Mouse (Mus musculus): ENCODE measurements around the gene Trip10.
A peak's percentile ranks its signal among the peaks of the same experiment; 100 is the strongest.
"Not testable (repeated sequence)": the region's sequence is repeated elsewhere in the genome, so short reads cannot be mapped to it uniquely, and the experiment has no call there.

Trip10 gene

GRCm38 (mm10) chr17:57264164-57264563 lies 14.9 kb downstream of the Trip10 start:
- DNase-seq (ENCODE audit: low spot score): no peak

GRCm38 (mm10) chr17:57264972-57265945 lies 16.0 kb downstream of the Trip10 start:
- DNase-seq (ENCODE audit: low spot score): peak; percentile 73

GRCm38 (mm10) chr17:57267556-57268126 lies 18.4 kb downstream of the Trip10 start:
- no peak for DNase-seq (ENCODE audit: low spot score)

GRCm38 (mm10) chr17:57271301-57271700 lies 22.0 kb downstream of the Trip10 start:
- DNase-seq (ENCODE audit: low spot score): no peak

- no peak for DNase-seq (ENCODE audit: low spot score)
Observed at GRCm38 (mm10) chr17:57273846-57274245, 24.6 kb downstream of the Trip10 start.

GRCm38 (mm10) chr17:57274686-57275085 lies 25.4 kb downstream of the Trip10 start:
- no peak for DNase-seq (ENCODE audit: low spot score)

- DNase-seq (ENCODE audit: low spot score): peak; percentile 92
Observed at GRCm38 (mm10) chr17:57275111-57275996, 26.1 kb downstream of the Trip10 start.

- DNase-seq (ENCODE audit: low spot score): no peak
Observed at GRCm38 (mm10) chr17:57275997-57276351, 26.7 kb downstream of the Trip10 start.

- peak; percentile 69 for DNase-seq (ENCODE audit: low spot score)
Observed at GRCm38 (mm10) chr17:57276634-57277121, 27.4 kb downstream of the Trip10 start.

GRCm38 (mm10) chr17:57277598-57278261 lies 28.5 kb downstream of the Trip10 start:
- not testable (repeated sequence) for DNase-seq (ENCODE audit: low spot score)

GRCm38 (mm10) chr17:57278537-57278936 lies 29.3 kb downstream of the Trip10 start:
- DNase-seq (ENCODE audit: low spot score): no peak

GRCm38 (mm10) chr17:57278943-57279590 lies 29.8 kb downstream of the Trip10 start, which contains the start of gene Vav1:
TSS of gene Vav1 (plus strand) at chr17:57279100.
- DNase-seq (ENCODE audit: low spot score): no peak

GRCm38 (mm10) chr17:57279591-57280224 lies 30.5 kb downstream of the Trip10 start:
- no peak for DNase-seq (ENCODE audit: low spot score)

- no peak for DNase-seq (ENCODE audit: low spot score)
Observed at GRCm38 (mm10) chr17:57280411-57280810, 31.2 kb downstream of the Trip10 start.

GRCm38 (mm10) chr17:57283906-57284305 lies 34.7 kb downstream of the Trip10 start:
- no peak for DNase-seq (ENCODE audit: low spot score)

- DNase-seq (ENCODE audit: low spot score): no peak
Observed at GRCm38 (mm10) chr17:57285077-57285476, 35.8 kb downstream of the Trip10 start.

GRCm38 (mm10) chr17:57286718-57287355 lies 37.6 kb downstream of the Trip10 start:
- DNase-seq (ENCODE audit: low spot score): no peak

GRCm38 (mm10) chr17:57289252-57289651 lies 40.0 kb downstream of the Trip10 start:
- no peak for DNase-seq (ENCODE audit: low spot score)

GRCm38 (mm10) chr17:57290001-57290670 lies 40.9 kb downstream of the Trip10 start:
- no peak for DNase-seq (ENCODE audit: low spot score)

Data from urinary bladder, postnatal 25 days (tissue).